Mouse (Mus musculus) G1E (cell line): ENCODE data around the gene Cplx2. TPM values are rescaled to one million over a fixed set of nuclear protein-coding genes. Genes with fewer than 3 reads are reported as not detected.

ENCODE experiments used
- ATAC-seq: 2 replicates; pipeline ENCODE4 v1.8.0; 2016; ENCODE audit warnings: mild to moderate bottlenecking; ENCODE audit not compliant: insufficient number of reproducible peaks, poor library complexity, low FRiP score, severe bottlenecking; ENCODE audit errors: extremely low read depth
- DNase-seq: peaks from one replicate; pipeline ENCODE4 v3.0.0; 2012; ENCODE audit warnings: low spot score
- H3K27me3 ChIP-seq: 2 replicates; pipeline ENCODE4 v1.6.1; 2012; ENCODE audit warnings: mild to moderate bottlenecking, low read length, inconsistent platforms; ENCODE audit not compliant: insufficient read depth
- H3K36me3 ChIP-seq: replicated peaks from 2 replicates; pipeline ENCODE3; 2012; ENCODE audit warnings: mild to moderate bottlenecking, inconsistent platforms
- H3K4me1 ChIP-seq: 2 replicates; pipeline ENCODE4 v1.6.1; 2012; ENCODE audit warnings: low read depth, low read length, inconsistent platforms, mixed read lengths; ENCODE audit not compliant: insufficient read depth
- H3K4me3 ChIP-seq: 2 replicates; pipeline ENCODE4 v1.5.1; 2012; ENCODE audit warnings: low read depth, mild to moderate bottlenecking, inconsistent platforms, low read length, moderate library complexity, mixed read lengths
- H3K9me3 ChIP-seq: replicated peaks from 2 replicates; pipeline ENCODE4 v1.6.1; 2012; ENCODE audit warnings: inconsistent platforms
- CTCF ChIP-seq: IDR thresholded peaks from 2 replicates; pipeline ENCODE4 v1.5.1; 2012; ENCODE audit warnings: low read depth, low read length, inconsistent platforms, mixed read lengths
- GATA1 ChIP-seq: IDR thresholded peaks from 2 replicates; pipeline ENCODE4 v1.6.1; 2012; ENCODE audit warnings: borderline replicate concordance, low read length, inconsistent platforms, mixed read lengths
- GATA2 ChIP-seq: IDR thresholded peaks from 2 replicates; pipeline ENCODE4 v1.6.1; 2012; ENCODE audit warnings: low read depth, low read length, inconsistent platforms, borderline replicate concordance
- POLR2AphosphoS5 ChIP-seq: IDR thresholded peaks from 2 replicates; pipeline ENCODE4 v1.6.1; 2012; ENCODE audit warnings: low read depth, low read length, inconsistent platforms; ENCODE audit not compliant: insufficient replicate concordance
- TAL1 ChIP-seq: conservative IDR thresholded peaks from 2 replicates; pipeline ENCODE4 v1.6.1; 2012; ENCODE audit warnings: low read depth, low read length, inconsistent platforms, mixed read lengths
- polyA plus RNA-seq: library from polyadenylated mRNA; stranded (reverse); fragments of >175 nt; gene quantifications from 2 replicates; pipeline ENCODE4 v1.2.3, GENCODE M21; 2012
- total RNA-seq, 2 experiments: library from RNA; stranded (forward) in 1 of 2; stranded (reverse) in 1 of 2; fragments of 200-1000 nt in 1 of 2; fragments of >200 nt in 1 of 2; fragmentation: Nextera tagmentation in 1 of 2; gene quantifications; 2 replicates each; pipeline ENCODE4 v1.2.3; 2014 to 2017

Cplx2 gene
- total and polyA plus RNA-seq, 3 experiments: not detected

GRCm38 (mm10) chr13:54338815-54339214 lies 32.3 kb upstream of the Cplx2 start:
- ATAC-seq: no peak
- DNase-seq: no peak
- Histone ChIP-seq H3K4me1 (no peaks in the 10 kb centered on the region), H3K9me3 (peaks cover 31% of the 10 kb centered on the region), H3K27me3 (no peaks in the 10 kb centered on the region; the same call in 1 of the 2 replicates), H3K36me3 (no peaks in the 10 kb centered on the region), H3K4me3 (no peak overlapping the region)
- TF ChIP-seq GATA1 (no peak), GATA2 (no peak), TAL1 (no peak), POLR2AphosphoS5 (no peak), CTCF (no peak)

GRCm38 (mm10) chr13:54345885-54346647 lies 25.1 kb upstream of the Cplx2 start:
- H3K36me3 ChIP-seq: no peaks in the 10 kb centered on the region
- no peak overlapping the region for H3K4me3 ChIP-seq
- peaks cover 40% of the 10 kb centered on the region for H3K9me3 ChIP-seq
- ATAC-seq: no peak
- TF ChIP-seq POLR2AphosphoS5: no peak
- TF ChIP-seq CTCF: no peak
- TF ChIP-seq GATA2: no peak
- TF ChIP-seq TAL1: no peak
- no peak for TF ChIP-seq GATA1
- no peaks in the 10 kb centered on the region for H3K4me1 ChIP-seq
- no peaks in the 10 kb centered on the region for H3K27me3 ChIP-seq
- DNase-seq: no peak

GRCm38 (mm10) chr13:54348011-54348410 lies 23.1 kb upstream of the Cplx2 start:
- Histone ChIP-seq H3K27me3 (no peaks in the 10 kb centered on the region), H3K4me3 (no peak overlapping the region), H3K36me3 (no peaks in the 10 kb centered on the region), H3K9me3 (peaks cover 30% of the 10 kb centered on the region), H3K4me1 (no peaks in the 10 kb centered on the region)
- ATAC-seq: no peak
- TF ChIP-seq CTCF (no peak), TAL1 (no peak), GATA1 (no peak), POLR2AphosphoS5 (no peak), GATA2 (no peak)
- no peak for DNase-seq

- no peaks in the 10 kb centered on the region for H3K36me3 ChIP-seq
- H3K9me3 ChIP-seq: peaks cover 24% of the 10 kb centered on the region
- ATAC-seq: no peak
- DNase-seq: no peak
- no peaks in the 10 kb centered on the region for H3K27me3 ChIP-seq
- no peaks in the 10 kb centered on the region for H3K4me1 ChIP-seq
- H3K4me3 ChIP-seq: no peak overlapping the region
- TF ChIP-seq GATA2 (no peak), TAL1 (no peak), GATA1 (no peak), POLR2AphosphoS5 (no peak), CTCF (no peak)
These were observed 21.9 kb upstream of the Cplx2 start for GRCm38 (mm10) chr13:54349126-54349759.

GRCm38 (mm10) chr13:54357420-54357819 lies 13.7 kb upstream of the Cplx2 start:
- DNase-seq: no peak
- ATAC-seq: no peak
- Histone ChIP-seq H3K4me1 (no peaks in the 10 kb centered on the region), H3K36me3 (no peaks in the 10 kb centered on the region), H3K9me3 (peaks cover 10% of the 10 kb centered on the region), H3K4me3 (no peak overlapping the region), H3K27me3 (no peaks in the 10 kb centered on the region)
- TF ChIP-seq GATA2: no peak
- no peak for TF ChIP-seq TAL1
- no peak for TF ChIP-seq CTCF
- TF ChIP-seq POLR2AphosphoS5: no peak
- no peak for TF ChIP-seq GATA1

GRCm38 (mm10) chr13:54359181-54359580 lies 12.0 kb upstream of the Cplx2 start:
- H3K4me1 ChIP-seq: no peaks in the 10 kb centered on the region
- H3K36me3 ChIP-seq: no peaks in the 10 kb centered on the region
- H3K4me3 ChIP-seq: no peak overlapping the region
- DNase-seq (no peak), ATAC-seq (no peak)
- TF ChIP-seq CTCF (no peak), GATA2 (no peak)
- H3K27me3 ChIP-seq: no peaks in the 10 kb centered on the region
- H3K9me3 ChIP-seq: peaks cover 10% of the 10 kb centered on the region

GRCm38 (mm10) chr13:54364686-54365085 lies 6.5 kb upstream of the Cplx2 start:
- Histone ChIP-seq H3K27me3 (no peaks in the 10 kb centered on the region), H3K36me3 (no peaks in the 10 kb centered on the region), H3K9me3 (peaks cover 20% of the 10 kb centered on the region), H3K4me3 (no peak overlapping the region), H3K4me1 (no peaks in the 10 kb centered on the region)
- ATAC-seq (no peak), DNase-seq (no peak)
- TF ChIP-seq GATA1 (no peak), GATA2 (no peak), POLR2AphosphoS5 (no peak), TAL1 (no peak), CTCF (no peak)
